Mouse (Mus musculus) liver, embryonic 16.5 days (tissue): Measurements from ENCODE around the gene Pir. TPM values are rescaled to one million over a fixed set of nuclear protein-coding genes. Genes with fewer than 3 reads are reported as not detected.

Experiments
- ATAC-seq: fragments of 200-750 bp; cut with Nextera tagmentation; 2 replicates; pipeline ENCODE4 v1.8.0; 2017; ENCODE audit warnings: low read depth, mild to moderate bottlenecking, moderate number of reproducible peaks, moderate library complexity
- H3K27ac ChIP-seq: fragments of 300-500 bp; sonication (generic); 2 replicates; pipeline ENCODE4 v1.5.1; 2014; ENCODE audit warnings: mild to moderate bottlenecking, low read length
- H3K27me3 ChIP-seq: fragments of 300-500 bp; sonication (generic); 2 replicates; pipeline ENCODE4 v1.6.1; 2014; ENCODE audit warnings: low read depth, low read length, mixed read lengths; ENCODE audit not compliant: control insufficient read depth, insufficient read depth
- H3K36me3 ChIP-seq: fragments of 300-500 bp; sonication (generic); 2 replicates; pipeline ENCODE4 v1.6.1; 2014; ENCODE audit warnings: mild to moderate bottlenecking; ENCODE audit not compliant: control insufficient read depth, insufficient read depth
- H3K4me1 ChIP-seq: fragments of 300-500 bp; sonication (generic); 2 replicates; pipeline ENCODE4 v1.6.1; 2014; ENCODE audit warnings: low read depth, low read length, mixed read lengths; ENCODE audit not compliant: control insufficient read depth
- H3K4me2 ChIP-seq: fragments of 300-500 bp; sonication (generic); 2 replicates; pipeline ENCODE4 v1.6.1; 2014; ENCODE audit warnings: low read depth, low read length, mixed read lengths
- H3K4me3 ChIP-seq: fragments of 300-500 bp; sonication (generic); 2 replicates; pipeline ENCODE4 v1.5.1; 2014; ENCODE audit warnings: low read depth, mild to moderate bottlenecking, low read length
- H3K9ac ChIP-seq: fragments of 300-500 bp; sonication (generic); 2 replicates; pipeline ENCODE4 v1.6.1; 2014; ENCODE audit warnings: low read depth, low read length
- H3K9me3 ChIP-seq: fragments of 300-500 bp; sonication (generic); replicated peaks from 2 replicates; pipeline ENCODE4 v1.6.1; 2016; ENCODE audit warnings: low read length; ENCODE audit not compliant: control insufficient read depth
- WGBS: fragments of 180-500 bp; shearing (Covaris S2); extraction: QIAGEN DNeasy Blood & Tissue Kit; methylation state at CpG from one replicate; pipeline ENCODE4 v1.1.7; 2014; ENCODE audit not compliant: insufficient replicate concordance; 5-methylcytosine and 5-hydroxymethylcytosine counted together
- polyA plus RNA-seq: library from polyadenylated mRNA; unstranded; fragments of >200 nt; fragmentation: Nextera tagmentation; extraction: Ambion mirVana; gene quantifications from 2 replicates; pipeline ENCODE4 v1.2.1, GENCODE M21; 2015

Gene Pir
- polyA plus RNA-seq, 1 experiment from 2014 or later, result 20.4 TPM

DNA sequence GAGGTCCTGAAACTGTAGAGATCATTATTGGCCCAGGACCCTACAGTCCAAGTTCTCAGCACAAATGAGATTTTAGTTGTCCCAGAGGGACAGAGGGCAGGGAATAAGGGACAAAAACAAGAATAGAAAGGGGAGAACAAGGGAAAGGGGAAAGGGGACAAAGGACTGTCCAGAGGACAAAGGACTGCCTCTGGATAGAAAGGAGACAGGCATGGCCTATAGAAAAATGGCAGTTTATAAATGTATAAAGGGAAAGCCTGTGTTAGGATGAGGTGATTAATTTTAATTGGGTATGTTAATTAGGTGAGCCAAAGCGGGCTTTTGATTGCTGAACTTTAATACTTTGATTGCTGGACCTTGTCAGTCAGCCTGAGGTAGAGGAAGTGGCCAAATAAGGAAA, 4.3 kb upstream of the Pir start:
- 26% methylated on average over 1 of the region's 1 CpGs for WGBS
- H3K4me2 ChIP-seq, result no peak overlapping the region
- H3K9ac ChIP-seq, result no peak overlapping the region
- no peaks in the 10 kb centered on the region; the same call in 1 of the 2 replicates for H3K27me3 ChIP-seq
- no peak for ATAC-seq
- H3K36me3 ChIP-seq, result no peaks in the 10 kb centered on the region
- H3K4me3 ChIP-seq, result no peak overlapping the region
- peaks cover 5% of the 10 kb centered on the region for H3K4me1 ChIP-seq
- H3K9me3 ChIP-seq, result no peaks in the 10 kb centered on the region
- H3K27ac ChIP-seq, result no peak overlapping the region

GRCm38 (mm10) chrX:164270603-164271002, 1.4 kb downstream of the Pir start:
- H3K36me3 ChIP-seq, result no peaks in the 10 kb centered on the region
- 65% methylated on average over 3 of the region's 3 CpGs for WGBS
- no peak overlapping the region for H3K27ac ChIP-seq
- H3K4me3 ChIP-seq, result peak overlapping the region; percentile 64
- H3K27me3 ChIP-seq, result no peaks in the 10 kb centered on the region; the same call in 1 of the 2 replicates
- H3K4me2 ChIP-seq, result peak overlapping the region; percentile 68
- no peaks in the 10 kb centered on the region for H3K9me3 ChIP-seq
- H3K9ac ChIP-seq, result no peak overlapping the region
- no peak for ATAC-seq
- H3K4me1 ChIP-seq, result peaks cover 5% of the 10 kb centered on the region

DNA sequence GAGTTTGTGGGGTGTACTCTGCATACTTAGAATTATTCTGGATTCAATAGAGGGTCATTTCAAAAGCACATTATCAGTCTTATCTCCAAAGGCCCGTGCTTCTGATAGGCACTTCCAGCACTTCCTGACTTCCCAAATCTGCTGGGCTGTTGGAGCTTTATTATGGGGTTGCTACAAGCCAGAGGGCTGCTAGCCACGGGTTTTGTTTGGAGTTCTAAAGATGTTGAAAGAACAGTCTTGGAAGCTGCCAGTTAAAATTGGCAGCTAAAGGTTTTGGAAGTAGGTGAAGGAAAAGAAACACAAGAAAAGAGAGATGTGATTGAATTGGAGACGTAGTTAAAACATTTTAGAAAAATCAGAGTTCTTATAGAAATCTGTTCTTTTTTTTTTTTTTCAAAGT, 6.4 kb downstream of the Pir start:
- 37% methylated on average over 3 of the region's 3 CpGs for WGBS
- no peak for ATAC-seq

GRCm38 (mm10) chrX:164280918-164281647, 11.9 kb downstream of the Pir start:
- peak; percentile 88 for ATAC-seq
- WGBS, result 40% methylated on average over 7 of the region's 7 CpGs

More for the DNA sequence above, 6.4 kb downstream of the Pir start:
- Histone ChIP-seq H3K27me3 (no peaks in the 10 kb centered on the region), H3K4me1 (no peaks in the 10 kb centered on the region), H3K36me3 (no peaks in the 10 kb centered on the region), H3K4me2 (no peak overlapping the region), H3K27ac (no peak overlapping the region), H3K9me3 (no peaks in the 10 kb centered on the region), H3K9ac (no peak overlapping the region), H3K4me3 (no peak overlapping the region)

DNA sequence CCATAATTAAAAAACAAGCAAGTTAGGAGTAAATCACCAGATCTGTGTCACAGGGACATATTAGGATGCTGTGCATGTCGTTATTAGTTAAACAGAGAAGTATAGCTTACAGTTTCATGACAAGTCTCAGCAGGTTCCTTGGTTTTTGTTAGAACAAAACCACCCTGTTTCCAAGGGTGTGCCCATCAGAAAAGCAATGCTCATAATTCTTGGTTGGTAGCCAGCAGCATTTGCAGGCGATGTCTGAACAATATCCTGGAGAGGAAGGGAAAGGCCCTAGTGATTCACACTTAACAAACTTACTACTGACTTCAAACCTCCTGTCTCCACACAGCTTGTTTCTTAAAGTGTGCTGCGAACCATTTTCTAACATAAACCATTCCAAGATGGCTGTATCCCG, 14.6 kb downstream of the Pir start:
- Histone ChIP-seq H3K9ac (no peak overlapping the region), H3K36me3 (no peaks in the 10 kb centered on the region), H3K27ac (no peak overlapping the region), H3K4me2 (no peak overlapping the region), H3K4me3 (no peak overlapping the region), H3K27me3 (no peaks in the 10 kb centered on the region), H3K9me3 (no peaks in the 10 kb centered on the region), H3K4me1 (no peaks in the 10 kb centered on the region)
- no peak for ATAC-seq
- 65% methylated on average over 4 of the region's 4 CpGs for WGBS

More at GRCm38 (mm10) chrX:164280918-164281647, 11.9 kb downstream of the Pir start:
- H3K4me2 ChIP-seq, result 0 out of 2 replicates have a peak overlapping the region, but pooled peaks have one; percentile 3
- H3K9me3 ChIP-seq, result no peaks in the 10 kb centered on the region
- H3K4me3 ChIP-seq, result no peak overlapping the region
- H3K4me1 ChIP-seq, result no peaks in the 10 kb centered on the region
- H3K27me3 ChIP-seq, result no peaks in the 10 kb centered on the region
- H3K9ac ChIP-seq, result no peak overlapping the region
- H3K27ac ChIP-seq, result peak overlapping the region; percentile 14
- H3K36me3 ChIP-seq, result no peaks in the 10 kb centered on the region

DNA sequence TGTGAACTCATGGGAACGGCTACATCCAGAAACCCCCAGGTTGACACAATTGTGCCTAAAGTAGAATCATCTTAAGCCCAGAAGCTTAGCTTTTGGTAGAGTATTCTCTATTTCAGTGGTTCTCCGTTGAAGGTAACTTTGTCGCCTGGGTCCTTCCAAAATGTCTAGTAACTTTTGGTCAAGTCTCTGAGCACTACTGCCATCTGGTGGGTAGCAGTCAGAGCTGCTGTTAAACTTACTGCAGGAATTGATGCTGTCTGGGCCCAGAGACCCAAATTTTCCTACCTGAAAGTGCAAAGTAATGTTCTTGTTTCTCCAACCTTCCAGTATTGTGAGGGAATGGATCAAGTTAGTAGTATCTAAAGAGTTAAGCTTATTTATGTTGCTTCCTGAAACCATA, 17.9 kb downstream of the Pir start:
- H3K4me3 ChIP-seq, result no peak overlapping the region
- H3K9ac ChIP-seq, result no peak overlapping the region
- H3K27ac ChIP-seq, result no peak overlapping the region
- no peaks in the 10 kb centered on the region for H3K4me1 ChIP-seq
- no peaks in the 10 kb centered on the region for H3K9me3 ChIP-seq
- no peak for ATAC-seq
- H3K27me3 ChIP-seq, result no peaks in the 10 kb centered on the region
- 53% methylated on average over 3 of the region's 3 CpGs for WGBS
- no peaks in the 10 kb centered on the region for H3K36me3 ChIP-seq
- no peak overlapping the region for H3K4me2 ChIP-seq

GRCm38 (mm10) chrX:164291147-164291546, 22.0 kb downstream of the Pir start:
- WGBS, result 32% methylated on average over 5 of the region's 5 CpGs
- Histone ChIP-seq H3K27me3 (no peaks in the 10 kb centered on the region), H3K9me3 (no peaks in the 10 kb centered on the region), H3K4me2 (no peak overlapping the region), H3K36me3 (no peaks in the 10 kb centered on the region), H3K27ac (no peak overlapping the region), H3K4me1 (no peaks in the 10 kb centered on the region), H3K9ac (no peak overlapping the region), H3K4me3 (no peak overlapping the region)
- no peak for ATAC-seq

GRCm38 (mm10) chrX:164306250-164306649, 37.1 kb downstream of the Pir start:
- Histone ChIP-seq H3K4me3 (no peak overlapping the region), H3K4me1 (no peaks in the 10 kb centered on the region), H3K9ac (no peak overlapping the region), H3K4me2 (no peak overlapping the region), H3K9me3 (no peaks in the 10 kb centered on the region), H3K27ac (no peak overlapping the region), H3K27me3 (no peaks in the 10 kb centered on the region), H3K36me3 (no peaks in the 10 kb centered on the region)
- WGBS, result 41% methylated on average over 2 of the region's 2 CpGs
- no peak for ATAC-seq

DNA sequence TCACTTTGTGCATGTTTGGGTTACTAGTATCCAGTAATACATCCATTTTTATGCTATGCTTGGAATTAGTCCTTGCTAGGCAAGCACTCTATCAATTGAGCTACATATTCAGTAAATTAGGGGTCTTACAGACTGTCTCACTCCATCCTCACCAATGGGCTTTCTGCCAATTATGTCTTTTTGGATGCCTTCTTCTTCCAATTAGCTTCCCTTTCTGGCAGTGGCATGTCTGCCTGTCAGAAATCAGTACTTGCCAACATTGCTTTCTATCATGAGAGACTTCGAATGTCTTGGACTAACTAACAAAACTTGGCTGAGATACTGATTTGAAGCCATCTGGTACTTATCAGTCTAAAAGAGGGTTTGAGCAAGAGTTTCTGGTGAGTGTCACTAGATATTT, 44.7 kb downstream of the Pir start:
- Histone ChIP-seq H3K36me3 (no peaks in the 10 kb centered on the region), H3K4me2 (no peak overlapping the region), H3K27me3 (no peaks in the 10 kb centered on the region), H3K9ac (no peak overlapping the region), H3K4me1 (no peaks in the 10 kb centered on the region), H3K27ac (no peak overlapping the region), H3K4me3 (no peak overlapping the region), H3K9me3 (no peaks in the 10 kb centered on the region)
- 59% methylated on average over 1 of the region's 1 CpGs for WGBS
- ATAC-seq, result no peak
